Mouse (Mus musculus): ENCODE measurements at regions not wholly inside any gene's neighbourhood (a gene's known extent, or its start where the extent isn't known, plus 50 kb on each side); places are given as distances from the start of the nearest gene placed in this dataset.

DNA sequence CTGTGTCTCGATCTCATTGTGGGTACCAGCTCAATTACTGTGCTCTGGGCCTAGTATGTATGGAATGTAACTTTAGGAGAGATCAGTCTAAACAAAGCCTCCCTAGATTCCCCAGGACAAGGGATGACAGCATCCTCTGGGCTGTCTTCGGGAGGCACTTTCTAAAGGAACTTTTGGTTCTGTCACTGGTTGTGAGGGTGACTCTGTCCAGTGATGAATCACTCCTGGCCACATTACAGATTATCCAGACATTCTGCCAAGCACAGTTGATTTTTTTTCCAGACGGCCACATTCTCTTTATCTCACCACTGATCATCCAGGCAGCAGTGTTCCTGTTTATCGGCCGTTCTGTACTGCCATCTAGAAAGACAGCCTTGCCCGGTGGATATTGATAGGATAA, 638.5 kb upstream of the Nrp1 start:
- TF ChIP-seq POLR2A (IDR thresholded peaks at IDR 0.05; ENCODE audit: borderline replicate concordance, extremely low read depth, insufficient read depth, insufficient read length, poor library complexity, severe bottlenecking): no peak
- TF ChIP-seq CTCF (IDR thresholded peaks at IDR 0.05; ENCODE audit: borderline replicate concordance, extremely low read depth, insufficient read depth, insufficient read length): no peak

All from brain, embryonic 14.5 days (tissue).